Mouse (Mus musculus): ENCODE data around the gene Taar2. TPM values are rescaled to one million over a fixed set of nuclear protein-coding genes. Genes with fewer than 3 reads are reported as not detected.

Taar2 gene
- not detected in 2 replicates for polyA plus RNA-seq (2012; ENCODE audit: low replicate concordance)

DNA sequence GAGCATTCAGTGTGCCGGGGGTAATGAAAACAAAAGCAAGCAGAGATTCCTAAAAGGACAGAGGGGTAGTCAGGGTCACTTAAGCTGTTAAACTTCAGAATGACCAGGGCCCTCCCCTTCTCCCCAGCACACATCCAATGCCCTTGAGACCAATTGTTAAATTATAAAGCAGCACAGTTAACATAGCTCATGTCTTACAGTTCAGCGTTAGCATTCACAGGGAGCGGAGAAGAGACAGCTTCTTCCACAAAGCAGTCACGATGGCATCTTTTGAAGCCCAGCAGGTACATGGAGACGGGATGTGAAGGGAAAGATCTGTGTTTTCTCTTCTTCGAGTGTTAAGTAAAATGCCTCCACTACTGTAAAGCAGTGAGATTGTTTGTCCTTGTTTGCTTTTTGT lies at the start of gene Taar2:
TSS of gene Taar2 (plus strand) at position 261 of the 400 bp plus-strand sequence.

DNA sequence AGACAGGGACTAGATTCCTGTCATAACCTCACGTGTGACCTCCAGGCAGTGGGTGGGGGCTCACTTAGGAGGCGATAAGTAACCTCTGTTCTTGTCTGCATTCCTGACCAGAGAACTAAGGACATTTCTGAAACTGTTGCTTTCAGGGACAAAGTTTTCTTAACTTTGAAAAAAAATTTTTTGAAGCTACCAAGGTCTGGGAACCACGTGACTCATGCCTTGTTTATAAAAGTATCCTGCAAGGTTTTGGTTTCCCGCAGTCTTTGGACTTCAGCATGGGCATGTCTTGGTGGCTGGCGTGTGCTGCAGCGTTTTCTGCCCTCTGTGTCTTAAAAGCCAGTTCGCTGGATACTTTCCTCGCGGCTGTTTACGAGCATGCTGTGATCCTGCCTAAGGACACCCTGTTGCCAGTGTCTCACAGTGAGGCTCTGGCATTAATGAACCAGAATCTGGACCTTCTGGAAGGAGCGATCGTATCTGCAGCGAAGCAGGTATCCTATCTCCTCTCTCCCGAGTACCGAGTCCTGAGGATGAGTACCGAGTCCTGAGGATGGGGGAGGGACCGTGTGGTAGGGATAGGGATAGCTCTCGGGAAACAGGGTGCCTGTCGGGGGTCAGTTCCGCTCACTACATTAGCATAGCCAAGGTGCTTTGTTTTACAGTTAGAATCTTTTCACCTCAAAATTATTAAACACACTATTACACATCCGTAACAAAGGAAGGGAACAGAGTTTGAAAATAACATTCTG lies 43.6 kb upstream of the Taar2 start, which contains the start of gene Vnn1:
TSS of gene Vnn1 (plus strand) at position 88 of the 749 bp plus-strand sequence.

GRCm38 (mm10) chr10:23920056-23920455 lies 18.3 kb upstream of the Taar2 start, which contains the start of gene Taar1:
Taar1 (plus strand) TSS chr10:23920356.

DNA sequence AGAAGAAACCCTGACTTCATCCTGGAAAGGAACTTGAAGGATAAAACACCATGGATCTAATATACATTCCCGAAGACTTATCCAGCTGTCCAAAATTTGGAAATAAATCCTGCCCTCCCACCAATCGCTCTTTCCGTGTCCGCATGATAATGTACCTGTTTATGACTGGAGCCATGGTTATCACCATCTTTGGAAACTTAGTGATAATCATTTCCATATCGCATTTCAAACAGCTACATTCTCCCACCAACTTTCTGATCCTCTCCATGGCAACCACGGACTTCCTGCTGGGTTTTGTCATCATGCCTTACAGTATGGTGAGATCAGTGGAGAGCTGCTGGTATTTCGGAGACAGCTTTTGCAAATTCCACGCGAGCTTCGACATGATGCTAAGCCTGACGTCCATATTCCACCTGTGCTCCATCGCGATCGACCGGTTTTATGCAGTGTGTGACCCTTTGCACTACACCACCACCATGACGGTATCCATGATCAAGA lies 11.2 kb downstream of the Taar2 start, which contains the start of gene Taar3:
TSS of gene Taar3 (plus strand) at position 51 of the 498 bp plus-strand sequence.

DNA sequence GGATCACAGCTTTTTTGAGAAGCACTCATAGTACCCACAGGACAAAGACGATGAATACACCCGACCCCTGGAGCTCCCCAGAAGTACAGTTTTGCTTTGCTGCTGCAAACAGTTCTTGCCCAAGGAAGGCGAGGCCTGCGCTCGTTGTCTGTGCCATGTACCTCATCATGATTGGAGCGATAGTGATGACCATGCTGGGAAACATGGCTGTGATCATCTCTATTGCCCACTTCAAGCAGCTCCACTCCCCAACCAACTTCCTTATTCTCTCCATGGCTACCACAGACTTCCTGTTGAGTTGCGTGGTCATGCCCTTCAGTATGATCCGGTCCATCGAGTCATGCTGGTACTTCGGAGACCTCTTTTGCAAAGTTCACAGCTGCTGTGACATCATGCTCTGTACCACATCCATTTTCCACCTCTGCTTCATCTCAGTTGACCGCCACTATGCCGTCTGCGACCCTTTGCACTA lies 22.1 kb downstream of the Taar2 start, which contains the start of gene Taar4:
TSS of gene Taar4 (plus strand) at position 51 of the 472 bp plus-strand sequence.

GRCm38 (mm10) chr10:23970656-23971165 lies 32.3 kb downstream of the Taar2 start, which contains the start of gene Taar5:
Taar5 (plus strand) TSS chr10:23970706.

DNA sequence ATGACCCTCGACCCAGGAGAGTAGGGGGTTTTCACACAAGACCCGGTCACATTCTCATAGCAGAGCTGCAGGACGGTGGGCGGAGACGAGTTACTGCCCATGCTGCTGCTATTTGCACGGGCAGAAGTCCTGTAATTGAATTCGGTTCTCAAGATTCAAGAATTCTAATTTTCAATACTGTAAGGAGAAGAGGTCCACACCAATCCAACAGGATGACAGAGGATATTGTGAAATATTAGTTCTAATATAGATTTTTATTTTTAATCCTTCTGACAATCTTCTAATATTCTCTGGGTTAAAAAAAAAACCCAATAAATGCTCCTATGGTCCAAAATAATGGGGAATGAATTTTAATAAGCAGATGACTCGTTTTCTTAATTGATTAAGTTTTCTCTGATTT lies 47.2 kb downstream of the Taar2 start, which contains the start of gene Taar6:
TSS of gene Taar6 (minus strand) at position 101 of the 400 bp plus-strand sequence.

Other genes with a start within 250 kb of the Taar2 start
- gene Rps12, start 151.3 kb upstream of the Taar2 start, polyA plus RNA-seq (2012; ENCODE audit: low replicate concordance) = 80.2 and 1,134 TPM in 2 replicates
- gene Slc18b1, start 141.6 kb upstream of the Taar2 start, polyA plus RNA-seq (2012; ENCODE audit: low replicate concordance) = 1.1 and 2.2 TPM in 2 replicates
- 0.13 TPM in 1 of 2 replicates, not detected in the other for gene Vnn3, start 87.1 kb upstream of the Taar2 start, polyA plus RNA-seq (2012; ENCODE audit: low replicate concordance)
- gene Vnn1, start 43.9 kb upstream of the Taar2 start, polyA plus RNA-seq (2012; ENCODE audit: low replicate concordance) = not detected in 2 replicates
- not detected in 2 replicates for gene Taar1, start 18.2 kb upstream of the Taar2 start, polyA plus RNA-seq (2012; ENCODE audit: low replicate concordance)
- not detected in 2 replicates for gene Taar3, start 11.0 kb downstream of the Taar2 start, polyA plus RNA-seq (2012; ENCODE audit: low replicate concordance)
- gene Taar4, start 21.9 kb downstream of the Taar2 start, polyA plus RNA-seq (2012; ENCODE audit: low replicate concordance) = not detected in 2 replicates
- gene Taar5, start 32.1 kb downstream of the Taar2 start, polyA plus RNA-seq (2012; ENCODE audit: low replicate concordance) = not detected in 2 replicates
- not detected in 2 replicates for gene Taar6, start 47.1 kb downstream of the Taar2 start, polyA plus RNA-seq (2012; ENCODE audit: low replicate concordance)
- gene Taar7a, start 54.9 kb downstream of the Taar2 start, polyA plus RNA-seq (2012; ENCODE audit: low replicate concordance) = not detected in 2 replicates
- not detected in 2 replicates for gene Taar7b, start 61.4 kb downstream of the Taar2 start, polyA plus RNA-seq (2012; ENCODE audit: low replicate concordance)
- not detected in 2 replicates for gene Taar7d, start 88.7 kb downstream of the Taar2 start, polyA plus RNA-seq (2012; ENCODE audit: low replicate concordance)
- gene Taar7e, start 99.0 kb downstream of the Taar2 start, polyA plus RNA-seq (2012; ENCODE audit: low replicate concordance) = not detected in 2 replicates
- not detected in 2 replicates for gene Taar7f, start 110.9 kb downstream of the Taar2 start, polyA plus RNA-seq (2012; ENCODE audit: low replicate concordance)
- gene Taar8a, start 137.9 kb downstream of the Taar2 start, polyA plus RNA-seq (2012; ENCODE audit: low replicate concordance) = not detected in 2 replicates
- not detected in 2 replicates for gene Taar8b, start 153.7 kb downstream of the Taar2 start, polyA plus RNA-seq (2012; ENCODE audit: low replicate concordance)
- gene Taar8c, start 163.3 kb downstream of the Taar2 start, polyA plus RNA-seq (2012; ENCODE audit: low replicate concordance) = not detected in 2 replicates
- not detected in 2 replicates for gene Taar9, start 171.0 kb downstream of the Taar2 start, polyA plus RNA-seq (2012; ENCODE audit: low replicate concordance)
- 56.3 and 130 TPM in 2 replicates for gene Stx7, start 210.7 kb downstream of the Taar2 start, polyA plus RNA-seq (2012; ENCODE audit: low replicate concordance)